ENCODE assay signal across 8 mouse cellular contexts in the genomic region with DNA sequence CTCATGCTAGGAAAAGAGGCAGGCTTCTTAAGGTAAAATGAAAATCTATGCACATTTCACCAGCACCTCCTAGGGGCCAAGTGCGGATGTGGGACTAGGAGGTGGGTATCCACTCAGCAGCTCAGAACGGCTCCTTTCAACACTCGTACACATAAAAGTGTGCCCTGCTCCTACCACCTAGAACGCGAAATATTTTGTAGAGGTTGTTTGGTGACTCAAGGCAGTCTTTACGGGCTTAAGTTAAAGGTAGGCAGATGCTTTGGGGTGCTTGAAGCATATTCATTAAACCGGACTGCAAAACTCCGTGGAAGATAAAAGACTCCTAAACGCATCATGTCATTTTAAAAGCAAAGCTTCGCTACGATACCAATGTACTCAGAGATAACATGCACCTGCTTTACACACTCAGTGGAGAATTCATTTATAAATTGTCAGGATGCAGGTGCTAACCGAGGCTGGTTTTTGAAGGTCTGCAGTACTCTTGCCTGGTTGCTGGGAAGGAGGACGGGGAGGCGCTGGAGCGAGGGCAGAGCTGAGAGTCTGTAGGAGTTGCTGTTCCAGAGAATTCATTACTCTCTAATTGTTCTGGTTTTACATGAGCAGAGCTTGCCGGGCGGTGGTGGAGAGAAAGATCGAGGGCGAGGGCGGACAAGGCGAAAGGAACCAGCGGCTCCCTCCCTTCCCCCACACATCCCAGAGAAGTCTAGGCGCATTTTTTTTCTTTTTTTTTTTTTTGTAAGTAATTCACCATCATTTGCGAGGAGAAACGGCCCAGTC. TPM values are rescaled to one million over a fixed set of nuclear protein-coding genes. Genes with fewer than 3 reads are reported as not detected.
A peak's percentile ranks its signal among the peaks of the same experiment; 100 is the strongest.
DNase-seq lines count a peak whose midpoint lies in the region; ATAC-seq and TF ChIP-seq lines count a peak whose summit lies in the region.

No protein-coding gene starts in this region.

- no peak overlapping the region for H3K27ac ChIP-seq in forebrain, embryonic 11.5 days (ENCODE audit: low read depth, low read length)
- H3K27ac ChIP-seq in lung, embryonic 14.5 days (ENCODE audit: low read depth) = 0 out of 2 replicates have a peak overlapping the region, but pooled peaks have one; percentile 2

- under 1% methylated on average over 25 of the region's 25 CpGs for WGBS in forebrain, embryonic 11.5 days
- whole genome bisulfite sequencing in lung, embryonic 14.5 days = under 1% methylated on average over 24 of the region's 25 CpGs

- TF ChIP-seq CTCF in lung, embryonic 14.5 days (IDR thresholded peaks at IDR 0.05; ENCODE audit: low read depth) = peak; percentile 73

- ATAC-seq in forebrain, embryonic 11.5 days (replicated peaks; ENCODE audit: low FRiP score) = peak; percentile 47; the same call in 1 of the 2 replicates
- ATAC-seq in lung, embryonic 14.5 days (ENCODE audit: insufficient read depth) = no peak
- ATAC-seq in neutrophil, adult 5-6 weeks (ENCODE audit: extremely low read depth, insufficient number of reproducible peaks, low FRiP score, poor library complexity, severe bottlenecking) = peak; percentile 62

- H3K4me2 ChIP-seq in forebrain, embryonic 11.5 days (ENCODE audit: low read depth, low read length, severe bottlenecking) = peak overlapping the region; percentile 95
- peak overlapping the region; percentile 93 for H3K4me2 ChIP-seq in lung, embryonic 14.5 days

- DNase-seq in 3T3-L1 (ENCODE audit: low read depth, low spot score) (peak; percentile 28), ZHBTc4 (ENCODE audit: low read depth, low spot score) (peak; percentile 70)
- peak; percentile 76 for DNase-seq in forebrain, embryonic 11.5 days (ENCODE audit: low spot score)
- DNase-seq in heart, postnatal 10 days = peak; percentile 63 to 70
- peak; percentile 25 to 67 for DNase-seq in layer of hippocampus, adult 18-20 months (ENCODE audit: low spot score in 2 of 2)
- peak; percentile 81 for DNase-seq in lung, embryonic 14.5 days
- DNase-seq in thymus, postnatal 36 days = peak; percentile 28 to 34

- H3K4me3 ChIP-seq in forebrain, embryonic 11.5 days (ENCODE audit: low read depth, low read length) = peak overlapping the region; percentile 59
- peak overlapping the region; percentile 59 for H3K4me3 ChIP-seq in lung, embryonic 14.5 days (ENCODE audit: low read depth, low read length)

- H3K9me3 ChIP-seq in forebrain, embryonic 11.5 days (ENCODE audit: control insufficient read depth, low read length) = no peaks in the 10 kb centered on the region
- H3K9me3 ChIP-seq in lung, embryonic 14.5 days (ENCODE audit: low read depth, low read length) = no peaks in the 10 kb centered on the region

- H3K4me1 ChIP-seq in forebrain, embryonic 11.5 days (replicated peaks; ENCODE audit: control insufficient read depth, insufficient read depth, low read length) = peaks cover 2% of the 10 kb centered on the region; the same call in 1 of the 2 replicates
- no peaks in the 10 kb centered on the region for H3K4me1 ChIP-seq in lung, embryonic 14.5 days (ENCODE audit: insufficient read depth)

- H3K36me3 ChIP-seq in forebrain, embryonic 11.5 days (ENCODE audit: control insufficient read depth, insufficient read depth, low read length) = no peaks in the 10 kb centered on the region
- H3K36me3 ChIP-seq in lung, embryonic 14.5 days (ENCODE audit: insufficient read depth) = no peaks in the 10 kb centered on the region

- peaks cover 3% of the 10 kb centered on the region; the same call in 1 of the 2 replicates for H3K27me3 ChIP-seq in forebrain, embryonic 11.5 days (ENCODE audit: control insufficient read depth, insufficient read depth, low read length)
- H3K27me3 ChIP-seq in lung, embryonic 14.5 days (ENCODE audit: insufficient read depth, low read length) = peaks cover 12% of the 10 kb centered on the region

- intact Hi-C loops in heart, postnatal 10 days (cut with DNase I) = loop anchor here (1.0 to 5.0 kb wide), 3 partner anchors 262 to 493 kb away; no protein-coding TSS in a partner anchor

- H3K9ac ChIP-seq in forebrain, embryonic 11.5 days (ENCODE audit: low read length) = peak overlapping the region; percentile 59
- H3K9ac ChIP-seq in lung, embryonic 14.5 days = peak overlapping the region; percentile 42; the same call in 1 of the 2 replicates

RNA-seq across cellular contexts. Expression of gene Kcnj2, which starts 1.0 kb away (rescaled TPM):
- polyA plus RNA-seq in forebrain, embryonic 11.5 days (2014; fragmentation: Nextera tagmentation; extraction: Ambion mirVana) = 0.33 and 0.40 TPM in 2 replicates
- 10 to 100 TPM; 30.8 to 38.9 TPM for total RNA-seq in heart, postnatal 10 days (2021)
- 1 to 10 TPM; 8.3 to 9.5 TPM for total RNA-seq in layer of hippocampus, adult 18-20 months (2021)
- polyA plus RNA-seq in lung, embryonic 14.5 days (2014; fragmentation: Nextera tagmentation; extraction: Ambion mirVana) = 0.80 and 0.88 TPM in 2 replicates
- 68.8 and 69.0 TPM in 2 replicates for total RNA-seq in neutrophil, adult 5-6 weeks (2017)

Comparison
In these comparisons a context has a peak if more than half of its experiments do, and no peak if none do; other contexts are left out.
1. DNase-seq: peak in every context shown above with its lines; median percentile 81 in lung, embryonic 14.5 days; 76 in forebrain, embryonic 11.5 days; 70 in ZHBTc4; 66 in heart, postnatal 10 days; 46 in layer of hippocampus, adult 18-20 months; 31 in thymus, postnatal 36 days; 28 in 3T3-L1.